Mouse (Mus musculus) adrenal gland, adult (tissue): ENCODE results near the gene Rap2c.

Source experiments
- DNase-seq, 2 experiments: peaks; one replicate each; pipeline ENCODE4 v3.0.0; 2022 to 2023; ENCODE audit warnings: low spot score in 1 of 2; ENCODE audit not compliant: inconsistent age in 2 of 2

The Rap2c gene

GRCm38 (mm10) chrX:50969907-50970306 lies 47.9 kb downstream of the Rap2c start:
- no peak for DNase-seq

GRCm38 (mm10) chrX:50968157-50968932 lies 49.5 kb downstream of the Rap2c start:
- DNase-seq, result peak in 1 of 2 experiments; percentile 22

- DNase-seq, result no peak
Measured at GRCm38 (mm10) chrX:50965157-50965556, 52.7 kb downstream of the Rap2c start.

GRCm38 (mm10) chrX:50962955-50963354 lies 54.9 kb downstream of the Rap2c start:
- no peak for DNase-seq
